Mouse (Mus musculus): ENCODE measurements around the gene Radil.
A peak's percentile ranks its signal among the peaks of the same experiment; 100 is the strongest.

Gene Radil

GRCm38 (mm10) chr5:142550706-142551652, at the start of gene Radil:
TSS of gene Radil (minus strand) at chr5:142551098.
- DNase-seq (ENCODE audit: low spot score), result peak; percentile 100

GRCm38 (mm10) chr5:142597648-142598390, 46.9 kb upstream of the Radil start:
- no peak for DNase-seq (ENCODE audit: low spot score)

- DNase-seq (ENCODE audit: low spot score), result no peak
Observed at GRCm38 (mm10) chr5:142596723-142597122, 45.8 kb upstream of the Radil start.

- no peak for DNase-seq (ENCODE audit: low spot score)
Observed at GRCm38 (mm10) chr5:142595698-142596097, 44.8 kb upstream of the Radil start.

GRCm38 (mm10) chr5:142590953-142591616, 40.2 kb upstream of the Radil start:
- DNase-seq (ENCODE audit: low spot score), result no peak

- DNase-seq (ENCODE audit: low spot score), result no peak
Observed at GRCm38 (mm10) chr5:142583616-142584126, 32.8 kb upstream of the Radil start.

- DNase-seq (ENCODE audit: low spot score), result peak; percentile 57
Observed at GRCm38 (mm10) chr5:142581517-142581916, 30.6 kb upstream of the Radil start.

GRCm38 (mm10) chr5:142578192-142578591, 27.3 kb upstream of the Radil start:
- DNase-seq (ENCODE audit: low spot score), result no peak

- peak; percentile 54 for DNase-seq (ENCODE audit: low spot score)
Observed at GRCm38 (mm10) chr5:142576832-142577231, 25.9 kb upstream of the Radil start.

GRCm38 (mm10) chr5:142574323-142575057, 23.6 kb upstream of the Radil start:
- DNase-seq (ENCODE audit: low spot score), result no peak

- DNase-seq (ENCODE audit: low spot score), result no peak
Observed at GRCm38 (mm10) chr5:142564606-142565005, 13.7 kb upstream of the Radil start.

GRCm38 (mm10) chr5:142560261-142560660, 9.4 kb upstream of the Radil start:
- DNase-seq (ENCODE audit: low spot score), result no peak

GRCm38 (mm10) chr5:142557397-142558067, 6.6 kb upstream of the Radil start:
- DNase-seq (ENCODE audit: low spot score), result peak; percentile 94

- peak; percentile 90 for DNase-seq (ENCODE audit: low spot score)
Observed at GRCm38 (mm10) chr5:142556721-142557120, 5.8 kb upstream of the Radil start.

GRCm38 (mm10) chr5:142555866-142556265, 5.0 kb upstream of the Radil start:
- peak; percentile 96 for DNase-seq (ENCODE audit: low spot score)

- DNase-seq (ENCODE audit: low spot score), result peak; percentile 67
Observed at GRCm38 (mm10) chr5:142549961-142550705, 765 bp downstream of the Radil start.

GRCm38 (mm10) chr5:142549441-142549840, 1.5 kb downstream of the Radil start:
- DNase-seq (ENCODE audit: low spot score), result peak; percentile 74

GRCm38 (mm10) chr5:142547066-142547465, 3.8 kb downstream of the Radil start:
- no peak for DNase-seq (ENCODE audit: low spot score)

GRCm38 (mm10) chr5:142546344-142546743, 4.6 kb downstream of the Radil start:
- DNase-seq (ENCODE audit: low spot score), result no peak

Data from adipocyte (in vitro differentiated cells).